Mouse (Mus musculus): ENCODE data around the gene Gm2564.
"Not testable (repeated sequence)": the region's sequence is repeated elsewhere in the genome, so short reads cannot be mapped to it uniquely, and the experiment has no call there.

DNA sequence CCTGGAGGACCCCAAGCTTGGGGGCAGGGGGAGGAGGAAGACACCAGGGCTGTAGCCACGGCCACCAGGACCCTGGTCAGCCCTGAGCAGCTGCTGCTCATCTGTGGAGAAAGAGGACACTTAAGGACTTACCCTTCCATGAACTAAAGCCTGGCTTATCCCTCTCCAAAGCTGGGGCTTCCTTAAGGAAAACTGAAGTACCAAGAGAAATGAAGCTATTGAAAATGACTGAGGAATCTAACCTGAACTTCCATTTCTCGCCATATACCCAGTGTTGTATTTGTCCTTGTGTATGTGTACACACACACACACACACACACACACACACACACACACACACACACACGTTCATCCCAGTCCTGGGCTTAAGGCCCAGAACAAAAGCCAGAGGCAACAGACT is 32.3 kb downstream of the Gm2564 start, which contains the start of gene Il11ra2:
- not testable (repeated sequence) for TF ChIP-seq CTCF, EP300 (IDR thresholded peaks at IDR 0.05)

Measured in lung, postnatal 0 days (tissue).